Mouse (Mus musculus) cortical plate, adult 2 months (tissue): ENCODE results near the gene Shc2. TPM values are rescaled to one million over a fixed set of nuclear protein-coding genes. Genes with fewer than 3 reads are reported as not detected.

Experiments
- H3K27ac ChIP-seq: fragments of 200-500 bp; 2 replicates; pipeline ENCODE4 v1.5.1; 2012; ENCODE audit warnings: low read length, control low read depth, inconsistent platforms; ENCODE audit not compliant: insufficient read depth
- H3K4me1 ChIP-seq: fragments of 200-500 bp; 2 replicates; pipeline ENCODE4 v1.6.1; 2011; ENCODE audit warnings: low read length; ENCODE audit not compliant: control insufficient read depth, insufficient read depth
- H3K4me3 ChIP-seq: fragments of 200-500 bp; 2 replicates; pipeline ENCODE4 v1.5.1; 2011; ENCODE audit warnings: mild to moderate bottlenecking, low read length, control low read depth; ENCODE audit not compliant: insufficient read depth
- CTCF ChIP-seq: fragments of 200-500 bp; IDR thresholded peaks from 2 replicates; pipeline ENCODE4 v1.5.1; 2011; ENCODE audit warnings: mild to moderate bottlenecking, control low read depth, low read length; ENCODE audit not compliant: insufficient read depth; ENCODE audit errors: extremely low read depth
- POLR2A ChIP-seq: fragments of 200-500 bp; IDR thresholded peaks from 2 replicates; pipeline ENCODE4 v1.6.1; 2011; ENCODE audit warnings: mild to moderate bottlenecking, low read length, control low read depth; ENCODE audit not compliant: insufficient read depth; ENCODE audit errors: extremely low read depth
- polyA plus RNA-seq: library from polyadenylated mRNA; depleted of rRNA; stranded (reverse); fragments of >200 nt; gene quantifications from 2 replicates; pipeline ENCODE4 v1.2.3, GENCODE M21; 2012

Gene Shc2
- polyA plus RNA-seq, 1 experiment, result 56.2 TPM

- no peak for TF ChIP-seq CTCF
- TF ChIP-seq POLR2A, result no peak
- Histone ChIP-seq H3K4me3 (no peak overlapping the region), H3K27ac (no peak overlapping the region), H3K4me1 (peaks cover 3% of the 10 kb centered on the region; the same call in 1 of the 2 replicates)
Measured at GRCm38 (mm10) chr10:79606537-79606936, 31.2 kb downstream of the Shc2 start.

- H3K27ac ChIP-seq, result peak overlapping the region; percentile 47; the same call in 1 of the 2 replicates
- H3K4me1 ChIP-seq, result peaks cover 7% of the 10 kb centered on the region
- TF ChIP-seq CTCF, result no peak
- TF ChIP-seq POLR2A, result no peak
- H3K4me3 ChIP-seq, result no peak overlapping the region
Measured at GRCm38 (mm10) chr10:79597936-79598230, 39.8 kb downstream of the Shc2 start.

- H3K27ac ChIP-seq, result peak overlapping the region; percentile 47
- H3K4me1 ChIP-seq, result peaks cover 7% of the 10 kb centered on the region
- TF ChIP-seq POLR2A, result peak; percentile 45; the same call in 1 of the 2 replicates
- no peak for TF ChIP-seq CTCF
- no peak overlapping the region for H3K4me3 ChIP-seq
Measured at GRCm38 (mm10) chr10:79597051-79597935, 40.4 kb downstream of the Shc2 start.

DNA sequence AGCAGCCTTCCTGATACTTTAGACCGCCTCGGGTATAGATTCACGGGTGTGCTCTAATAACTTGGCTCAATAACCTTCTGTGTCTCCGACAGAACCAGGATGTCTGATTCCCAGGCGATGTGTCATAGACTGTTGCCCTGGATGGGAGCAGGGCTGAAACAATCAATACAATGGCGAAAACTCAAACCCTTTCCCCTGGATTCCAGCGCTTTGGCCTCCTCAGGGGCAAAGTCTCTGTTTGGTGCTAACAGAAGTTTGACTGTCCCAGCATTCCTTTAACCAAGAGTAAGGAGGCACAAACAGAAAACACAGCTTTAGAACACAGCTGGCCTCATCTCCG, 42.2 kb downstream of the Shc2 start:
- H3K4me1 ChIP-seq, result peaks cover 7% of the 10 kb centered on the region

GRCm38 (mm10) chr10:79594872-79595589, 42.7 kb downstream of the Shc2 start:
- TF ChIP-seq CTCF (peak; percentile 100), POLR2A (no peak)
- peaks cover 7% of the 10 kb centered on the region for H3K4me1 ChIP-seq
- H3K27ac ChIP-seq, result no peak overlapping the region
- no peak overlapping the region for H3K4me3 ChIP-seq

More for the DNA sequence above, 42.2 kb downstream of the Shc2 start:
- TF ChIP-seq CTCF, result no peak
- TF ChIP-seq POLR2A, result no peak
- H3K4me3 ChIP-seq, result no peak overlapping the region
- no peak overlapping the region for H3K27ac ChIP-seq

DNA sequence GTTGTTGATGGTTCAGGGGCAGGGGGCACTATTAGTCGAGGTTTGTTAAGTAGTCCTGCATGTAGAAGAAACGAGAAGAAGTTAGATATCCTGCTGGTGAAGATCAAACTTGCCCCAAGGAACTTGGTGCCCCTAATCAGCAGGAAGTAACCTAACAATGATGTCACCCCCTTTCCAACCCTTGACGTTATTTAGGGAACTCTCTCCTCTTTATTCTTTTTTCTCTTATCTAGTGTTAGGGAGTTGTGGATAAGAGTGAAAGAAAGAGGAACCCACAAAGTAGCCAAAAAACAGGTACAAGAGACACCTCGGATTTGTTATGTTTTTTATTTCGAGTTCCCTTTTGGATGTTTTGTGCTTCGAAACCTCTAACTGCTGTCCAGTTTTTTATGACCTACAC, 43.6 kb downstream of the Shc2 start:
- Histone ChIP-seq H3K4me3 (no peak overlapping the region), H3K4me1 (peaks cover 7% of the 10 kb centered on the region), H3K27ac (no peak overlapping the region)
- TF ChIP-seq CTCF, result no peak
- no peak for TF ChIP-seq POLR2A

DNA sequence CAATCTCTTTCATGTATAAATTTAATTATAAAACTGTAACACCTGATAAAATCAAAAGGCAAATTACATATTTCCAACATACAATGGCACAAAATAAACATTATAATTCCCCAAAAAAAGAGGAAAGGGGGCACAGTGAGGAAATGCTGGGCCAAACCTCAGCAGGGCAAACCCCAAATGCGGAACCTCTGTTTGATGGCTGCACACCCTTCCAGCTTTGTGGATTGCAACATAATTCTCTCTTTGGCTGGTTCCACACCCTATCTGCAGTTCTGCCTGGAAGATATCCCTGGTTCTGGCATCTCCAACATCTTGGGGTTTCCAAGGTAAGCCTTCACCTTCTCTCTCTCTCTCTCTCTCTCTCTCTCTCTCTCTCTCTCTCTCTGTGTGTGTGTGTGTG, 47.0 kb downstream of the Shc2 start:
- no peak for TF ChIP-seq CTCF
- no peak for TF ChIP-seq POLR2A
- Histone ChIP-seq H3K27ac (no peak overlapping the region), H3K4me3 (no peak overlapping the region), H3K4me1 (no peaks in the 10 kb centered on the region)

- TF ChIP-seq CTCF (no peak), POLR2A (no peak)
- Histone ChIP-seq H3K4me3 (no peak overlapping the region), H3K4me1 (no peaks in the 10 kb centered on the region), H3K27ac (no peak overlapping the region)
Measured at GRCm38 (mm10) chr10:79587752-79588126, 50.0 kb downstream of the Shc2 start.

DNA sequence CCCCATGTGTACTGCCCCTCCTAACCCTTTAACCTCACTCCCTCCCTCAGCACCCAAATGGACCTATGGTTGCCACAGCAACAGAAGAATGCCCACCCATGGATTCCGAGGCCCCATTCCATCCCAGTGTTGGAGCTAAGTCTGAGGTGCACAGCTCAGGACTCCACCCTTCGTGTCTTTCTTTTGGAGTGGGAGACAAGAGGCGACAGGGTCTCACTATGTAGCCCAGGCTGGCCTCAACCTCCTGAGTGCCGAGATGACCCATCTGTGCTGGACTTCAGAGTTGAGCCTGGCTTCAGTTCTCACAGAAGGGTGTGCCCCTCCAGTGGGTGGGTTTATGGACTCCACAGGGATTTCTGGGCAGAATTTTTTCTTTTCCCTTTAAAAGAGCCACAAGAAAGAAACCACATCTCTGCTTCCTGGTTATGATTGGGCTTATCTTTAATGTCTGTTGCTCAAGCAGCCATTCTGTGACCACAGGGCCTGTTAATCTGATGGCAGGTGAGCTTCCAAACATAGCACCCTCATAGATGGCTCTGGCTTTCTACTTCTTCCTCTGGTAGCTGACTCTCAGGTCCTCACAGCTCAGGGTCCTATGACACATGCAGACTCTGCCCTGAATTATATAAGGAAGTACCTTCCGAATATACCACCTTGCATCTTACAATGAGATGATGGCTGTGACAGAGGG, 50.5 kb downstream of the Shc2 start, which contains the start of gene Theg:
TSS of gene Theg (minus strand) at position 271 of the 691 bp plus-strand sequence.
- Histone ChIP-seq H3K4me3 (no peak within 1 kb of the TSS), H3K27ac (no peak within 1 kb of the TSS), H3K4me1 (no peaks in the 10 kb centered on the region)
- TF ChIP-seq POLR2A, result no peak
- no peak for TF ChIP-seq CTCF
